Mouse (Mus musculus): ENCODE measurements at regions not wholly inside any gene's neighbourhood (a gene's known extent, or its start where the extent isn't known, plus 50 kb on each side); places are given as distances from the start of the nearest gene placed in this dataset.

DNA sequence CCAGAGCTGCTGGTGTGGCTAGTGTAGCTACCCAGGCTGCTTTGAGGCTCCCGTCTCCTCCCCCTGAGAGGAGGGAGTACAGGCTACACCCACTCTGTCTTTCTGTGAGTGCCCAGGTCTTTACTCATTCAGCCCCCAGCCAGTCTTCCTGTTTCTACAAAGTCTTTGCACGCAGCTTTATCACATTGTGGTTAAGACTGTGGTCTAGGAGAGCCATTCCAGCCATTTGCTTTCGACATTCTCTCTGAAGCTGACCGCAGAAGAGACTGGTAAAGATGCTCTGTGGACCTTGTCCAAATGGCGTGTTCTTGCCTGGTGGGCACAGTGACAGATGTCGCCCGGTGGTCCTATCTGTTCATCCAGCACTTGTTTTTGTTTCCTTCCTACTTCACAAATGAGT, 62.0 kb downstream of the Tpra1 start:
- 74% methylated on average over 7 of the region's 7 CpGs for WGBS
- DNase-seq (ENCODE audit: low read depth, low spot score): no peak

- 84% methylated on average over 6 of the region's 6 CpGs for WGBS
These were observed 62.9 kb downstream of the Tpra1 start for GRCm38 (mm10) chr6:88964911-88965310.

DNA sequence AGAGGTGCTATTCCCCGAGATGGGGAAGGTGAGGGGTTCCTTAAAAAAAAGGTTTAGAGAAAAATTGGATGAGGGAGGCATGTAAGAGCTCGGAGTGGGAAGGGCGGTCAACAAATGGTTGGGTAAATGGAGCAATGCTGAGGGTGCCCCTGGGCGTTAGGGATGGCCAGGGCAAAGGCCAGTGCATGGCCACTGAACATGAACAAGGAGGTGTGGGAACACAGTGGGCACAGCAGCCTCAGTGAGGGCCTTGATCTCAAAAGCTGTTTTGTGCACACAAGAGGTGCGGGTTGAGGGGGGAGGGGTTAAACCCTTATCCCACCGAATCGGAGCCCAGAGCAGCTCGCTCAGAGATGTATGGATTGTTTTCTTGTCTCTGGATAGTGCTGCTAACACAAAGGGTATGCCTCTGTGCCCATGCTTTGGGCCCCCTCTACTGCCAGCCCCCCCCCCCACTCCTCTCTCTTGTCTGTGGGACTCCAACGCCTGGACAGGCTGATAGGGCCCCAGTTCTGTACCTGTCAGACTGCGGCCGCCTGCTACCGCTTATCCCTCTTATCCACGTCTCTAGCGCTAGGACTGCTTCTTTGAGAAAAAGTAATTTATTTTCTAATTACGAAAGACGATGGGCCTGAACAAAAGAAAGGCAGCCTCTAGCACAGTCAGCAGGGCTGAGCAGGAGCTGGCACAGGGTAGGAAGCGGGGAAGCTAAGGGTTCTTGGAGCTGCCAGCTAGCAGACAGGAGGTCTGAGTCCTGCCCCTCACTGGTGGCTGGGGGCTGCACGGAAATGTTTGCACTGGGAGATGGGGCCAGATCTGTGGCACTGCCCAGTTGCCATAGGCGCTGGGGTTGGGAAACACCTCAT, 63.5 kb downstream of the Tpra1 start:
- WGBS: 71% methylated on average over 19 of the region's 19 CpGs
- no peak for DNase-seq (ENCODE audit: low read depth, low spot score)

More at GRCm38 (mm10) chr6:88964911-88965310, 62.9 kb downstream of the Tpra1 start:
- no peak for DNase-seq (ENCODE audit: low read depth, low spot score)

- DNase-seq (ENCODE audit: low read depth, low spot score): no peak
- 62% methylated on average over 4 of the region's 4 CpGs for WGBS
These were observed 64.5 kb downstream of the Tpra1 start for GRCm38 (mm10) chr6:88966501-88966900.

- no peak for DNase-seq (ENCODE audit: low read depth, low spot score)
- WGBS: 32% methylated on average over 4 of the region's 4 CpGs
These were observed 66.8 kb downstream of the Tpra1 start for GRCm38 (mm10) chr6:88968842-88969241.

DNA sequence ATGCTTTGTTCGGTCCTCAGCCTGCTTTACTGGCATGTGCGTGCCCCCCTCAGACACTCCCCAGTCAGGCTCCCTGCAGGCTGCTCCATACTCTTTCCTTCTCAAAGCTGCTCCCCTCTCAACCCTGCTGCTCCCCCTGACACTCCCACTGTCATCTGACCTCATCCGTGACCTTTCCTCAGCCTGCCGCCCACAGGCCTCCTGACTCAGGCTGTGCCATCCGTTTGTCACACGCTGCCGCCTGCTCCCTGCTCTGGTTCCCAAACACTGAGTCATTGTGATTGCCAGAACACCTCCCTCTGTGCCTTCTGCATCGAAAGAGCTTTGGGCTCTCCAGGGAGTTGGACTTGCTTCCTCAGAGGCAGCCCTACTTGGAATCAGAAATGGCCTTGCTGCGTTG, 69.7 kb downstream of the Tpra1 start:
- no peak for DNase-seq (ENCODE audit: low read depth, low spot score)
- 36% methylated on average over 9 of the region's 9 CpGs for WGBS

DNA sequence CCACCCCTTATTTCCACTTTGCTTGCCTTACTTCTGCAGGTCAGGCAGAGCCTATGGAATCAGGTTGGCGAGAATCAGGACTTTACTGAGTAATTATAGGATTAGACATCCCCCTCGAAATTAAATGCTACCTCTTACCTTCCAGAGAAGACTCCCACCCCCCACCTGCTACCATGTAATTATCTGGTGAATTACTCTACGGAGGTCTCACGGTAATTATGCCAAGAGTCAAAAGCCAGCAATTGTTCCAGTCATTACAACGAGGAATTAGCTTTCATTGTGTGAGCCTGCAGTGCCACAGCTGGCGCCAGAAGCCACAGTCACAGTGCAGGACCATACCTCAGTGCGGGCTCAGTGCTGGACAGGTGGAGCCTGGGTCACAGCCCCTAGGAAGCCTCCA, 72.4 kb downstream of the Tpra1 start:
- WGBS: 36% methylated on average over 7 of the region's 7 CpGs
- no peak for DNase-seq (ENCODE audit: low read depth, low spot score)

DNA sequence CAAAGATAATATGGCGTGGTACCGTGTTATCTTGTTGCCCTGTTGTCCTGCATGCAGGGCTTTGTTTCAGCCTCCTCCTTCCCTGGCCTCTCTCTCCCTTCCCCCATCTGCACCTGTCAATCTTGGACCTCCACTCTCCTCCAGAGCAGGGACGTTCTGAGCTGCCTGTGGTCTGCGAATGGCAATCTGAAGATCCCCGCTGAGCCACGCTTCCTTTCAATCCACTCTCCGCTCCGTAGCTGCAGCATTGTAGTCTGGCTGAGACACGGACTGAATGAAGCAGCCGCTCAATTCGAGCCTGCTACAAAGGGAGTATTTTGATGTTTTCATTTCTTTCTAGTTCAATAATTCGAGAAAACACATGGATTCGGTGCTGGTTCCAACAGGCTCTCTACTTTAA, 74.5 kb downstream of the Tpra1 start:
- 19% methylated on average over 13 of the region's 13 CpGs for WGBS
- no peak for DNase-seq (ENCODE audit: low read depth, low spot score)

- 7% methylated on average over 8 of the region's 8 CpGs for WGBS
- DNase-seq (ENCODE audit: low read depth, low spot score): no peak
These were observed 74.9 kb downstream of the Tpra1 start for GRCm38 (mm10) chr6:88976994-88977393.

GRCm38 (mm10) chr6:88978970-88979369, 76.9 kb downstream of the Tpra1 start:
- no peak for DNase-seq (ENCODE audit: low read depth, low spot score)
- WGBS: 63% methylated on average over 4 of the region's 4 CpGs

GRCm38 (mm10) chr6:88980112-88980511, 78.1 kb downstream of the Tpra1 start:
- 9% methylated on average over 8 of the region's 8 CpGs for whole genome bisulfite sequencing
- no peak for DNase-seq (ENCODE audit: low read depth, low spot score)

- 39% methylated on average over 7 of the region's 7 CpGs for WGBS
- DNase-seq (ENCODE audit: low read depth, low spot score): no peak
These were observed 79.5 kb downstream of the Tpra1 start for GRCm38 (mm10) chr6:88981544-88981943.

GRCm38 (mm10) chr6:88984170-88984569, 82.1 kb downstream of the Tpra1 start:
- no peak for DNase-seq (ENCODE audit: low read depth, low spot score)
- 67% methylated on average over 4 of the region's 4 CpGs for WGBS

GRCm38 (mm10) chr6:88984863-88985262, 82.8 kb downstream of the Tpra1 start:
- 48% methylated on average over 4 of the region's 4 CpGs for WGBS
- no peak for DNase-seq (ENCODE audit: low read depth, low spot score)

GRCm38 (mm10) chr6:88988551-88988950, 86.5 kb downstream of the Tpra1 start:
- no peak for DNase-seq (ENCODE audit: low read depth, low spot score)
- WGBS: 81% methylated on average over 10 of the region's 10 CpGs

DNA sequence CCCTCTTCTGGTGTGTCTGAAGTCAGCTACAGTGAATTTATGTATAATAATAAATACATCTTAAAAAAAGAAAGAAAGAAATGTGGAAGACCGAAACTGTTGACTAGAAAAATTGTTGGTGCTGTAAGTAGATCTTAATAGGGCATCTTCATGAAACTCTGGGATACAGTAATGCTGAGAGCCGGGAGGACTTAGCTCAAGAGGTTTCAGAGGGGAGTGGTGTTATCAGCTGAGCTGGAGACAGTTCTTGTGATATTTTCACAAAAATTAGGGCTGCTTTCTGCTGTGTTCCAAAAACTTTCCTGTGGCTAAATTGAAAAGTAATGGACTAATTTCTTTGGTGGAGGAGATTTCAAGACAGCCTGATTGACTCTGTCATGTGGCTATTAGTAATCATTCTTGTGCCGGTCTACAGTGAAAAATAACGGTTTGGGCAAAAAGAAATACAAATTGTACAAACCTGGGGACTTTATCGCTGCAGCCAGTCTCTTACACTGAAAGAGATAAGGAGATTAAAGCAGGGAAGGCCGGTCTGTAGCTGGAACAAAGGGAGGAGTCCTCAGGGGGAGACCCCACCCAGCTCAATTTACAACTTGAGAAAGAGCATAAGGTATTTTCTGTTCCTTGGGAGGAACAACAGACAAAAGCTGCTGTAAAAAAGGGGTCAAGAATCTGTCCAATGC, 87.7 kb downstream of the Tpra1 start:
- WGBS: 54% methylated on average over 6 of the region's 6 CpGs

GRCm38 (mm10) chr6:88990300-88990685, 88.2 kb downstream of the Tpra1 start:
- DNase-seq (ENCODE audit: low read depth, low spot score): no peak
- 31% methylated on average over 1 of the region's 1 CpGs for WGBS

More for the DNA sequence above, 87.7 kb downstream of the Tpra1 start:
- DNase-seq (ENCODE audit: low read depth, low spot score): no peak

DNA sequence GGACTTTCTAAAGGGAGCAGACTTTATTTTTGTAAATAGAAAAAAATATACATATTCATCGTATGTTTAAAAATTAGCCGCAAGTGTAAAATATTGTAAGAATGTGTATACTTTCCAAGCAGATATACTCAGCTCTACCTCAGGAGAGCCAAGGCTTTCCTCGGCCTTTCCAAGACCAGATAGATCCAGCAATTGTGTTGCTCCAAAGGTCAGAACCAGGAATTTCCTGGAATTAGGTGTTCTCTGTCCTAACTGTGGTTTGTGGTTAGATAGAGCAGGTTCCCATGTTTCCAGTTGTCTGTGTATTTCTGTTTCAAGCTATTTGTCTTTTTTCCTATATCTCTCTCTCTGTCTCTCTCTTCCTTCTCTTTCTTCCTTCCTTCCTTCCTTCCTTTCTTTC, 93.0 kb downstream of the Tpra1 start:
- WGBS: 69% methylated on average over 3 of the region's 3 CpGs

DNA sequence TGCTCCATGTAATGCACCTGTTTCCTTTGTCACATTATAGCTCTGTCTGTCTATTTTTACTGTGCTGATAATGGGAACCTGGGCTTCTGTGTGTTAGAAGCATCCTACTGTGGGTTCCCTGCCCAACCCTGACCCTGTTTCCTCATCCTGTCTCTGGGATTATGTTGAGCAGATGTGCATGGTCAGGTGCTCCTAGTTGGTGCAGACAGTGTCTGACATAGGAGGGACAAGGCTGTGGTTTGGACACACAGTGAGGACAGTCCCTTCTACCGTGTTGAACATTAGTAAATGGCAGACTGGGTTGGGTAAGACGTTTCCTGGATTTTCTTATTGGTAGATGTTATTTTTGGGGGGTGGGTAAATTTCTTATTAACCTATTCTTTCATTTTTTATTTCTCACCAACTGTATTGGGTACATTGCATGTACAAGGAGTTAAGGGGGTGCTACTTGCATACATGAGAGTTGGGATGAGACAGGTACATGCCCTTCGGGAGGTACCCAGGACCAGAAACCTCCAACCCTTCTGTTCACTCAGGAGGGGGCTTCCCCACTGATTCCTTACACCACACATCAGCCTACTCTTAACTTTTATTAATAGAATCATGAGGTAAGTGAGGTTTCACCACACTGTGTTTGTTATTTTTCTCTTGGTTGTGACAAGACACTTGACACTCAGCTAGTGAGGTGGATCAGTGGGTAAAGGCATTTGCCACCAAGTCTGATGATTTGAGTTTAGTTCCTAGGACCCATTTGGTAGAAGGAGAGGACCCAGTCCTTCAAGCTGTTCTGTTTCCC, 97.1 kb downstream of the Tpra1 start:
- DNase-seq (ENCODE audit: low read depth, low spot score): no peak
- 76% methylated on average over 3 of the region's 3 CpGs for WGBS

More for the DNA sequence above, 93.0 kb downstream of the Tpra1 start:
- DNase-seq (ENCODE audit: low read depth, low spot score): no peak

DNA sequence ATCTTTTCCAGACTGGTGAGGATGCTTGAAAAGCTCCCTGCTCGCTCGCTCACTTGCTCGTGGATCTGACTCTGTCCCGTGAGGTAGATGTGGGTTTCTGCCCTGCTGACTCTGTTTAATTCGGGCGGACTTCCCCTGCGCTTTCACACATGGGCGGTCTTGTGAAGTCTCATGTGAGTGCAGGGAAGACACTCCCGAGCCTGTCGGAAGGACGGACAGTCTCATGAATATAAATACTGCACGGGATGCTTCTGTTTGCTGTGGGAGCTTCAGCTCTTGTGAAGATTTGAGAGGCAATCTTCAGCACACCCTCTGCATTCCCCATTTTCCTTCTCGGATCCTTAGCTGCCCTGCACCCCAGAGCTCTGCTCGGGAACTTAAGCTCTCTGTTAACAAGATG, 98.3 kb downstream of the Tpra1 start:
- WGBS: 22% methylated on average over 14 of the region's 14 CpGs
- DNase-seq (ENCODE audit: low read depth, low spot score): no peak
